Mouse (Mus musculus): ENCODE results near the gene Podxl. TPM values are rescaled to one million over a fixed set of nuclear protein-coding genes. Genes with fewer than 3 reads are reported as not detected.

Gene Podxl
- total RNA-seq, 2 experiments from 2014 or later = 87.5 to 88.3 TPM

- no peak for DNase-seq
- intact Hi-C loops (cut with DNase I) = no loop called here
These were observed 36.9 kb downstream of the Podxl start for GRCm38 (mm10) chr6:31526929-31527328.

- intact Hi-C loops (cut with DNase I) = loop anchor here (1.0 kb wide), 1 partner anchor 114 kb away; no protein-coding TSS in a partner anchor
- peak; percentile 61 to 74 for DNase-seq
These were observed 38.4 kb downstream of the Podxl start for GRCm38 (mm10) chr6:31525231-31525900.

GRCm38 (mm10) chr6:31524647-31525046 lies 39.1 kb downstream of the Podxl start:
- intact Hi-C loops (cut with DNase I) = loop anchor here (1.0 kb wide), 1 partner anchor 115 kb away; no protein-coding TSS in a partner anchor
- DNase-seq = no peak

GRCm38 (mm10) chr6:31524121-31524520 lies 39.7 kb downstream of the Podxl start:
- no peak for DNase-seq
- intact Hi-C loops (cut with DNase I) = no loop called here

GRCm38 (mm10) chr6:31523657-31524056 lies 40.1 kb downstream of the Podxl start:
- intact Hi-C loops (cut with DNase I) = no loop called here
- DNase-seq = no peak

GRCm38 (mm10) chr6:31523039-31523438 lies 40.7 kb downstream of the Podxl start:
- intact Hi-C loops (cut with DNase I) = no loop called here
- no peak for DNase-seq

GRCm38 (mm10) chr6:31522478-31522877 lies 41.3 kb downstream of the Podxl start:
- intact Hi-C loops (cut with DNase I) = no loop called here
- no peak for DNase-seq

GRCm38 (mm10) chr6:31521491-31522355 lies 42.1 kb downstream of the Podxl start:
- intact Hi-C loops (cut with DNase I) = no loop called here
- no peak for DNase-seq

- no peak for DNase-seq
- intact Hi-C loops (cut with DNase I) = no loop called here
These were observed 43.1 kb downstream of the Podxl start for GRCm38 (mm10) chr6:31520486-31521215.

- peak in 1 of 2 experiments; percentile 52 for DNase-seq
- intact Hi-C loops (cut with DNase I) = no loop called here
These were observed 44.7 kb downstream of the Podxl start for GRCm38 (mm10) chr6:31519001-31519471.

- intact Hi-C loops (cut with DNase I) = no loop called here
- peak in 1 of 2 experiments; percentile 54 for DNase-seq
These were observed 45.5 kb downstream of the Podxl start for GRCm38 (mm10) chr6:31518338-31518698.

- intact Hi-C loops (cut with DNase I) = no loop called here
- DNase-seq = peak in 1 of 2 experiments; percentile 33
These were observed 46.0 kb downstream of the Podxl start for GRCm38 (mm10) chr6:31517681-31518337.

- intact Hi-C loops (cut with DNase I) = no loop called here
- no peak for DNase-seq
These were observed 50.1 kb downstream of the Podxl start for GRCm38 (mm10) chr6:31513726-31514125.

GRCm38 (mm10) chr6:31502614-31503013 lies 61.2 kb downstream of the Podxl start:
- intact Hi-C loops (cut with DNase I) = no loop called here
- DNase-seq = no peak

- intact Hi-C loops (cut with DNase I) = no loop called here
- no peak for DNase-seq
These were observed 63.1 kb downstream of the Podxl start for GRCm38 (mm10) chr6:31500691-31501090.

- DNase-seq = no peak
- intact Hi-C loops (cut with DNase I) = no loop called here
These were observed 63.5 kb downstream of the Podxl start for GRCm38 (mm10) chr6:31500260-31500659.

GRCm38 (mm10) chr6:31499836-31500235 lies 63.9 kb downstream of the Podxl start:
- intact Hi-C loops (cut with DNase I) = no loop called here
- no peak for DNase-seq

GRCm38 (mm10) chr6:31496227-31496626 lies 67.6 kb downstream of the Podxl start:
- DNase-seq = no peak

GRCm38 (mm10) chr6:31495122-31495731 lies 68.6 kb downstream of the Podxl start:
- DNase-seq = no peak
- intact Hi-C loops (cut with DNase I) = no loop called here

More at GRCm38 (mm10) chr6:31496227-31496626, 67.6 kb downstream of the Podxl start:
- intact Hi-C loops (cut with DNase I) = no loop called here

GRCm38 (mm10) chr6:31489950-31490349 lies 73.8 kb downstream of the Podxl start:
- DNase-seq = no peak
- intact Hi-C loops (cut with DNase I) = no loop called here
